Comparison of ENCODE assay signal across 7 mouse cellular contexts in the genomic region with DNA sequence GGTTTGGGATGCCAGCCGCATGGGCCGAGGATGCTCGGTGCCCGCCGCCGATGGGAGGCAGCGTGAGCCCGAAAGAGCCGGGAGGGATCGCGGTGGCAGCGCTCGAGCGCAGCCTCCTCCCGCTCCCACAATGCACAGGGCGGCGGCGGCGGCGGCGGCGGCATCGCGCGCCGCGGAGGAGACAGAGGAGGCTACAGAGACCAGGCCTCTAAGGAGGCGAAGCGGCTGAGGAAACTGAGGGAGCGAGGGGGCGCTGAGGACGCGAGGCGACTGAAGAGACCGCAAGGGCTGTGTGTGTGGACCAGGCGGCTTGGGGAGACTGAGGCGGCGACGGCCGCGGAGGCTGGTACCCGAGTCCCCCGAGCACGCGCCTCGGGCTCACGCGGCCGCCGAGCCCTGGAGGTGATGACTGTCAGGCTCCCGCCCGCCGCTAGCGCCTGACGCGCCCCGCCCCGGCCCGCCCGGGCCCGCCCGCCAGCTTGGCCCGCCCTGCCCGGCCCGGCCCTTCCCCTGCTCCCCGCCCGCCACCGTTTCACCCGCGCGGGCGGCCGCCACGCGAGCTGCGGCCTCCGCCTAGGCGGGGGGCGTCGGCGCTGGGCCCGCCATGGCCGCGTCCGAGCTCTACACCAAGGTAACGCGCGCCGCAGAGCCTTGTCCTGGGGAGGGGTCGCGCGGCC. TPM values are rescaled to one million over a fixed set of nuclear protein-coding genes. Genes with fewer than 3 reads are reported as not detected.
DNase-seq lines count a peak whose midpoint lies in the region; ATAC-seq and TF ChIP-seq lines count a peak whose summit lies in the region.

No protein-coding gene starts in this region.

- H3K4me1 ChIP-seq in intestine, postnatal 0 days (replicated peaks; ENCODE audit: control insufficient read depth, insufficient read depth, low read length) = 0 out of 2 replicates have a peak, but pooled peaks cover 6% of the 10 kb centered on the region
- peaks cover 17% of the 10 kb centered on the region for H3K4me1 ChIP-seq in limb, embryonic 10.5 days
- H3K4me1 ChIP-seq in midbrain, embryonic 12.5 days = peaks cover 16% of the 10 kb centered on the region

- DNase-seq in adrenal gland, postnatal 10 days = peak; percentile 88
- DNase-seq in embryo, embryonic 9.5 days (ENCODE audit: extremely low spot score) = peak; percentile 88
- peak; percentile 87 for DNase-seq in limb, embryonic 10.5 days (ENCODE audit: low spot score)
- peak; percentile 32 for DNase-seq in skeletal muscle tissue, adult 2 months (ENCODE audit: low read depth, low spot score)

- ATAC-seq in granulocyte monocyte progenitor cell, adult 5-6 weeks (replicated peaks; ENCODE audit: poor library complexity, severe bottlenecking) = peak; percentile 77
- peak; percentile 95 for ATAC-seq in intestine, postnatal 0 days
- peak; percentile 96 for ATAC-seq in midbrain, embryonic 12.5 days (ENCODE audit: low FRiP score, low read depth)

- H3K4me3 ChIP-seq in intestine, postnatal 0 days (ENCODE audit: low read depth, low read length) = peak overlapping the region; percentile 62
- H3K4me3 ChIP-seq in limb, embryonic 10.5 days = peak overlapping the region; percentile 84
- H3K4me3 ChIP-seq in midbrain, embryonic 12.5 days = peak overlapping the region; percentile 82

- WGBS in intestine, postnatal 0 days = under 1% methylated on average over 40 of the region's 92 CpGs
- under 1% methylated on average over 59 of the region's 92 CpGs for WGBS in limb, embryonic 10.5 days
- WGBS in midbrain, embryonic 12.5 days = 1% methylated on average over 51 of the region's 92 CpGs

- peak; percentile 34 for TF ChIP-seq CTCF in intestine, postnatal 0 days (IDR thresholded peaks at IDR 0.05; ENCODE audit: low read depth)

- H3K36me3 ChIP-seq in intestine, postnatal 0 days (ENCODE audit: control insufficient read depth, insufficient read depth) = no peaks in the 10 kb centered on the region
- no peaks in the 10 kb centered on the region for H3K36me3 ChIP-seq in limb, embryonic 10.5 days
- no peaks in the 10 kb centered on the region for H3K36me3 ChIP-seq in midbrain, embryonic 12.5 days

- H3K4me2 ChIP-seq in intestine, postnatal 0 days (replicated peaks; ENCODE audit: low read depth) = peak overlapping the region; percentile 97
- H3K4me2 ChIP-seq in midbrain, embryonic 12.5 days (replicated peaks) = peak overlapping the region; percentile 71

- H3K9ac ChIP-seq in intestine, postnatal 0 days (ENCODE audit: low read depth, low read length) = peak overlapping the region; percentile 58
- peak overlapping the region; percentile 87 for H3K9ac ChIP-seq in midbrain, embryonic 12.5 days (replicated peaks)

- peaks cover 17% of the 10 kb centered on the region; the same call in 1 of the 2 replicates for H3K27me3 ChIP-seq in intestine, postnatal 0 days (replicated peaks; ENCODE audit: control insufficient read depth, insufficient read depth, low read length)
- peaks cover 4% of the 10 kb centered on the region; the same call in 1 of the 2 replicates for H3K27me3 ChIP-seq in limb, embryonic 10.5 days (ENCODE audit: low read depth, poor library complexity, severe bottlenecking)
- no peaks in the 10 kb centered on the region for H3K27me3 ChIP-seq in midbrain, embryonic 12.5 days

- no peaks in the 10 kb centered on the region for H3K9me3 ChIP-seq in intestine, postnatal 0 days (ENCODE audit: control insufficient read depth)
- H3K9me3 ChIP-seq in limb, embryonic 10.5 days (replicated peaks) = no peaks in the 10 kb centered on the region
- no peaks in the 10 kb centered on the region for H3K9me3 ChIP-seq in midbrain, embryonic 12.5 days

- H3K27ac ChIP-seq in intestine, postnatal 0 days (ENCODE audit: low read depth, low read length) = peak overlapping the region; percentile 68
- H3K27ac ChIP-seq in limb, embryonic 10.5 days = peak overlapping the region; percentile 93
- H3K27ac ChIP-seq in midbrain, embryonic 12.5 days (replicated peaks) = peak overlapping the region; percentile 96

RNA-seq across cellular contexts. Expression of a gene that starts 0.4 kb away (rescaled TPM):
- 10 to 100 TPM; 23.9 to 30.5 TPM for total RNA-seq in adrenal gland, postnatal 10 days (2021)
- 78.8 and 90.2 TPM in 2 replicates for total RNA-seq in granulocyte monocyte progenitor cell, adult 5-6 weeks (2014; fragmentation: Nextera tagmentation)
- total RNA-seq in granulocyte monocyte progenitor cell, adult 5-6 weeks (2017) = 134 and 136 TPM in 2 replicates
- 2.9 and 3.1 TPM in 2 replicates for polyA plus RNA-seq in intestine, postnatal 0 days (2015; fragmentation: Nextera tagmentation; extraction: Ambion mirVana)
- polyA plus RNA-seq in limb, embryonic 10.5 days (2016; fragmentation: Nextera tagmentation; extraction: Ambion mirVana) = 17.6 and 19.8 TPM in 2 replicates
- polyA plus RNA-seq in midbrain, embryonic 12.5 days (2016; fragmentation: Nextera tagmentation; extraction: Ambion mirVana) = 35.2 and 42.7 TPM in 2 replicates

RNA-seq across cellular contexts. Expression of a gene that starts 33.8 kb away (rescaled TPM):
- 100 to 1,000 TPM; 232 to 259 TPM for total RNA-seq in adrenal gland, postnatal 10 days (2021)
- total RNA-seq in granulocyte monocyte progenitor cell, adult 5-6 weeks (2014; fragmentation: Nextera tagmentation) = 173 and 243 TPM in 2 replicates
- total RNA-seq in granulocyte monocyte progenitor cell, adult 5-6 weeks (2017) = 122 and 177 TPM in 2 replicates
- 383 and 410 TPM in 2 replicates for polyA plus RNA-seq in intestine, postnatal 0 days (2015; fragmentation: Nextera tagmentation; extraction: Ambion mirVana)
- 364 and 386 TPM in 2 replicates for polyA plus RNA-seq in limb, embryonic 10.5 days (2016; fragmentation: Nextera tagmentation; extraction: Ambion mirVana)
- 292 and 294 TPM in 2 replicates for polyA plus RNA-seq in midbrain, embryonic 12.5 days (2016; fragmentation: Nextera tagmentation; extraction: Ambion mirVana)

Comparison
In these comparisons a context has a peak if more than half of its experiments do, and no peak if none do; other contexts are left out.
1. Peak in every context shown above with its lines: DNase-seq, ATAC-seq, H3K4me3 ChIP-seq and H3K27ac ChIP-seq.
2. DNase-seq: peak in every context shown above with its lines; median percentile 88 in adrenal gland, postnatal 10 days; 88 in embryo, embryonic 9.5 days; 87 in limb, embryonic 10.5 days; 32 in skeletal muscle tissue, adult 2 months.